Comparison of ENCODE assay signal across 10 mouse cellular contexts in the genomic region with DNA sequence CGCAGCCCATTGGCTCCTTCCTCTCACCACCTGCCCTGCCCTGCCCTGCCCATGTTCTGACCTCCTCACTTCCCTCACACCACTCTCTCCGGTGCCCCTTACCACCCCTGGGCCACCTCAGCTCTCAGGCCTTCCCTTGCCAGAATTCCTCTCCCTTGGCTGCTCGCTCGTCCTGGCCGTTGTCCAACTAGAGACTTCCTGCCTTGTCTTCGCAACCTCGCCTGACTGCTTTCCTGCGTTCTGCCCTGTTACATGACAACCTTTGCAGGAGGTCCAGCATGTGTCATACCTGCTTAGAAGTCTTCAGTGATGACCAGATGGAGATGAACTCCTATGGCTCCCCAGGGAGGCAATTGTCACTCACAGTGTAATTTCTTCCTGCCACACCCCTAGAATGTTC. TPM values are rescaled to one million over a fixed set of nuclear protein-coding genes. Genes with fewer than 3 reads are reported as not detected.
DNase-seq lines count a peak whose midpoint lies in the region.
"Had no signal": no experiment of that assay in that cellular context is flagged by ENCODE, and none has a peak within 500 bp of the region (broad histone marks: within the 10 kb centered on the region; RNA-seq: fewer than 3 reads in every experiment).

No protein-coding gene starts in this region.

- whole genome bisulfite sequencing in heart, embryonic 10.5 days: 66% methylated on average over 8 of the region's 8 CpGs
- WGBS in midbrain, embryonic 10.5 days: 90% methylated on average over 8 of the region's 8 CpGs

- no peak overlapping the region for H3K4me3 ChIP-seq in heart, embryonic 10.5 days
- no peak overlapping the region for H3K4me3 ChIP-seq in midbrain, embryonic 10.5 days
- H3K4me3 ChIP-seq: midbrain, embryonic 12.5 days had no signal

- no peaks in the 10 kb centered on the region for H3K36me3 ChIP-seq in heart, embryonic 10.5 days
- H3K36me3 ChIP-seq in midbrain, embryonic 10.5 days: no peaks in the 10 kb centered on the region
- H3K36me3 ChIP-seq: midbrain, embryonic 12.5 days had no signal

- H3K27me3 ChIP-seq in heart, embryonic 10.5 days (ENCODE audit: insufficient read depth, poor library complexity, severe bottlenecking): peaks cover 9% of the 10 kb centered on the region
- H3K27me3 ChIP-seq in midbrain, embryonic 10.5 days (ENCODE audit: low read depth, poor library complexity, severe bottlenecking): no peaks in the 10 kb centered on the region
- H3K27me3 ChIP-seq: midbrain, embryonic 12.5 days had no signal

- H3K4me1 ChIP-seq in heart, embryonic 10.5 days: peaks cover 8% of the 10 kb centered on the region
- peaks cover 7% of the 10 kb centered on the region for H3K4me1 ChIP-seq in midbrain, embryonic 10.5 days
- H3K4me1 ChIP-seq: midbrain, embryonic 12.5 days had no signal

- DNase-seq in gastrocnemius, postnatal 10 days: peak; percentile 20
- DNase-seq in gastrocnemius, adult 18-20 months (ENCODE audit: low spot score): no peak
- DNase-seq in 3T3-L1 (ENCODE audit: low read depth, low spot score): peak; percentile 29
- no peak for DNase-seq in heart, embryonic 10.5 days (ENCODE audit: low spot score)
- peak; percentile 72 to 75 for DNase-seq in kidney, postnatal 4 days
- DNase-seq in urinary bladder, postnatal 4 days (ENCODE audit: low spot score in 2 of 2): no peak
- DNase-seq in midbrain, embryonic 10.5 days (ENCODE audit: low spot score): no peak
- no peak for DNase-seq in spleen, adult 12 weeks (ENCODE audit: low spot score)
- DNase-seq: cerebellum, adult 18-20 months had no signal

- H3K9me3 ChIP-seq in heart, embryonic 10.5 days: no peaks in the 10 kb centered on the region
- no peaks in the 10 kb centered on the region for H3K9me3 ChIP-seq in midbrain, embryonic 10.5 days (replicated peaks)

- peak overlapping the region; percentile 10; the same call in 1 of the 2 replicates for H3K27ac ChIP-seq in heart, embryonic 10.5 days
- no peak overlapping the region for H3K27ac ChIP-seq in midbrain, embryonic 10.5 days (replicated peaks)
- H3K27ac ChIP-seq: midbrain, embryonic 12.5 days had no signal

RNA-seq across cellular contexts. Expression of gene Slco2a1, which starts 43.7 kb away (rescaled TPM):
- 1 to 10 TPM in 1 of 2 experiments, under 1 TPM in 1; 0.92 to 1.8 TPM for total RNA-seq in gastrocnemius, postnatal 10 days (2021)
- under 1 TPM; 0.71 to 0.93 TPM for total RNA-seq in gastrocnemius, adult 18-20 months (2021)
- polyA plus RNA-seq in heart, embryonic 10.5 days (2016; fragmentation: Nextera tagmentation; extraction: Ambion mirVana): 1.5 and 3.0 TPM in 2 replicates
- 0.17 and 0.25 TPM in 2 replicates for polyA plus RNA-seq in midbrain, embryonic 10.5 days (2016; fragmentation: Nextera tagmentation; extraction: Ambion mirVana)

Comparison
In these comparisons a context has a peak if more than half of its experiments do, and no peak if none do; other contexts are left out.
1. DNase-seq: peak in gastrocnemius, postnatal 10 days (single experiment), 3T3-L1 (single experiment) and kidney, postnatal 4 days (2 of 2); none in gastrocnemius, adult 18-20 months (single experiment), heart, embryonic 10.5 days (single experiment), urinary bladder, postnatal 4 days (0 of 2), midbrain, embryonic 10.5 days (single experiment) and spleen, adult 12 weeks (single experiment).